Mouse (Mus musculus) CH12.LX (cell line): ENCODE results near the gene Cxcl12. TPM values are rescaled to one million over a fixed set of nuclear protein-coding genes. Genes with fewer than 3 reads are reported as not detected.

Experiments
- DNase-seq: peaks from one replicate; pipeline ENCODE4 v3.0.0-alpha.2; 2013; ENCODE audit errors: extremely low read depth
- H3K27ac ChIP-seq: 2 replicates; pipeline ENCODE4 v1.5.1; 2012; ENCODE audit warnings: low read depth, mild to moderate bottlenecking, control low read depth, moderate library complexity; ENCODE audit not compliant: insufficient read depth
- H3K27me3 ChIP-seq: replicated peaks from 2 replicates; pipeline ENCODE3; 2012; ENCODE audit warnings: inconsistent platforms
- H3K36me3 ChIP-seq, 2 experiments: replicated peaks in 1 of 2; 2 replicates each; pipeline versions ENCODE3 to v1.6.1; 2012; ENCODE audit warnings: inconsistent platforms in 1 of 2, low read length in 1 of 2, mild to moderate bottlenecking in 1 of 2, mixed read lengths in 1 of 2, moderate library complexity in 1 of 2; ENCODE audit not compliant: control insufficient read depth in 1 of 2, insufficient read depth in 1 of 2
- H3K4me1 ChIP-seq, 2 experiments: 2 replicates each; pipeline ENCODE4 v1.6.1; 2012; ENCODE audit warnings: inconsistent platforms in 1 of 2, moderate library complexity in 1 of 2; ENCODE audit not compliant: insufficient read depth in 2 of 2, control insufficient read depth in 1 of 2
- H3K4me2 ChIP-seq: 2 replicates; pipeline ENCODE4 v1.6.1; 2012; ENCODE audit warnings: low read depth, mild to moderate bottlenecking, control low read depth; ENCODE audit not compliant: poor library complexity, insufficient read depth, severe bottlenecking
- H3K4me3 ChIP-seq, 3 experiments: fragments of 150-350 bp in 1 of 3; sonication (generic) in 1 of 3; replicated peaks in 1 of 3; 2 replicates each; pipeline versions ENCODE3 to v1.5.1; 2011 to 2012; ENCODE audit warnings: low read depth in 2 of 3, low read length in 2 of 3, mild to moderate bottlenecking in 2 of 3, moderate library complexity in 2 of 3, control low read depth in 1 of 3, improper control_type of control experiment in 1 of 3, inconsistent platforms in 1 of 3, mixed read lengths in 1 of 3; ENCODE audit not compliant: poor library complexity in 1 of 3
- H3K79me2 ChIP-seq: replicated peaks from 2 replicates; pipeline ENCODE4 v1.6.1; 2012; ENCODE audit warnings: mild to moderate bottlenecking, moderate library complexity; ENCODE audit not compliant: control insufficient read depth, poor library complexity, insufficient read depth, severe bottlenecking; ENCODE audit errors: extremely low read depth
- H3K9ac ChIP-seq: 2 replicates; pipeline ENCODE4 v1.6.1; 2012; ENCODE audit warnings: low read depth, mild to moderate bottlenecking, control low read depth, moderate library complexity; ENCODE audit not compliant: insufficient read depth
- H3K9me3 ChIP-seq: replicated peaks from 2 replicates; pipeline ENCODE3; 2012; ENCODE audit warnings: low read length, inconsistent platforms, mixed read lengths
- BHLHE40 ChIP-seq: IDR thresholded peaks from 2 replicates; pipeline ENCODE4 v1.6.1; 2011; ENCODE audit warnings: mild to moderate bottlenecking, low read depth, low read length, improper control_type of control experiment
- CHD1 ChIP-seq: IDR thresholded peaks from 2 replicates; pipeline ENCODE4 v1.6.1; 2012; ENCODE audit warnings: low read depth, low read length, improper control_type of control experiment, inconsistent platforms
- E2F4 ChIP-seq: IDR thresholded peaks from 2 replicates; pipeline ENCODE4 v1.6.1; 2011; ENCODE audit warnings: low read depth, low read length, improper control_type of control experiment; ENCODE audit not compliant: insufficient replicate concordance
- ETS1 ChIP-seq: conservative IDR thresholded peaks from 2 replicates; pipeline ENCODE4 v1.6.1; 2012; ENCODE audit warnings: low read depth, mild to moderate bottlenecking, inconsistent platforms, low read length, improper control_type of control experiment, moderate library complexity
- GABPA ChIP-seq: IDR thresholded peaks from 2 replicates; pipeline ENCODE4 v1.6.1; 2012; ENCODE audit warnings: low read depth, low read length, improper control_type of control experiment, inconsistent platforms; ENCODE audit not compliant: insufficient replicate concordance
- IRF4 ChIP-seq: IDR thresholded peaks from 2 replicates; pipeline ENCODE4 v1.6.1; 2014; ENCODE audit warnings: low read depth, mild to moderate bottlenecking, inconsistent platforms, low read length, improper control_type of control experiment
- JUND ChIP-seq: conservative IDR thresholded peaks from 2 replicates; pipeline ENCODE4 v1.6.1; 2011; ENCODE audit warnings: low read depth, low read length, improper control_type of control experiment
- KAT2A ChIP-seq: IDR thresholded peaks from 2 replicates; pipeline ENCODE4 v1.6.1; 2012; ENCODE audit warnings: low read length, improper control_type of control experiment, inconsistent platforms; ENCODE audit not compliant: insufficient replicate concordance
- MAFK ChIP-seq: IDR thresholded peaks from 2 replicates; pipeline ENCODE4 v1.6.1; 2011; ENCODE audit warnings: low read length, improper control_type of control experiment; ENCODE audit not compliant: insufficient replicate concordance
- MAX ChIP-seq: IDR thresholded peaks from 2 replicates; pipeline ENCODE4 v1.6.1; 2011; ENCODE audit warnings: low read length, improper control_type of control experiment
- MAZ ChIP-seq: IDR thresholded peaks from 2 replicates; pipeline ENCODE4 v1.6.1; 2012; ENCODE audit warnings: low read depth, mild to moderate bottlenecking, inconsistent platforms, low read length, improper control_type of control experiment, moderate library complexity
- MXI1 ChIP-seq: IDR thresholded peaks from 2 replicates; pipeline ENCODE4 v1.6.1; 2011; ENCODE audit warnings: mild to moderate bottlenecking, low read depth, low read length, improper control_type of control experiment
- POLR2A ChIP-seq: IDR thresholded peaks from 2 replicates; pipeline ENCODE4 v1.6.1; 2011; ENCODE audit warnings: low read depth, mild to moderate bottlenecking, improper control_type of control experiment, low read length
- POLR2AphosphoS2 ChIP-seq: IDR thresholded peaks from 2 replicates; pipeline ENCODE4 v1.6.1; 2011; ENCODE audit warnings: low read depth, low read length, improper control_type of control experiment
- RCOR1 ChIP-seq: conservative IDR thresholded peaks from 2 replicates; pipeline ENCODE4 v1.6.1; 2012; ENCODE audit warnings: low read depth, mild to moderate bottlenecking, inconsistent platforms, low read length, improper control_type of control experiment
- SIN3A ChIP-seq: IDR thresholded peaks from 2 replicates; pipeline ENCODE4 v1.6.1; 2012; ENCODE audit warnings: low read length, improper control_type of control experiment, inconsistent platforms
- SMC3 ChIP-seq: IDR thresholded peaks from 2 replicates; pipeline ENCODE4 v1.6.1; 2011; ENCODE audit warnings: low read depth, low read length, improper control_type of control experiment
- TBP ChIP-seq: conservative IDR thresholded peaks from 2 replicates; pipeline ENCODE4 v1.6.1; 2011; ENCODE audit warnings: low read depth, low read length, improper control_type of control experiment
- TCF12 ChIP-seq: IDR thresholded peaks from 2 replicates; pipeline ENCODE4 v1.6.1; 2014; ENCODE audit warnings: low read depth, mild to moderate bottlenecking, inconsistent platforms, low read length, improper control_type of control experiment
- UBTF ChIP-seq: IDR thresholded peaks from 2 replicates; pipeline ENCODE4 v1.6.1; 2012; ENCODE audit warnings: low read depth, mild to moderate bottlenecking, inconsistent platforms, low read length, improper control_type of control experiment, moderate library complexity
- USF1 ChIP-seq: IDR thresholded peaks from 2 replicates; pipeline ENCODE4 v1.6.1; 2014; ENCODE audit warnings: low read depth, mild to moderate bottlenecking, inconsistent platforms, low read length, improper control_type of control experiment
- USF2 ChIP-seq: conservative IDR thresholded peaks from 2 replicates; pipeline ENCODE4 v1.6.1; 2011; ENCODE audit warnings: low read depth, low read length, improper control_type of control experiment
- ZNF384 ChIP-seq: IDR thresholded peaks from 2 replicates; pipeline ENCODE4 v1.6.1; 2012; ENCODE audit warnings: low read depth, low read length, improper control_type of control experiment, inconsistent platforms
- dilution Hi-C: fragments of 300-500 bp; cut with MboI; formaldehyde crosslinking; loops from 2 replicates; pipeline ENCODE4 v1.14.3; 2020; ENCODE audit warnings: low sequenced_read_pairs; ENCODE audit not compliant: extremely low pct_unique_long_range_greater_than_20kb, extremely low pct_ligation_motif_present
- in situ Hi-C: fragments of 300-500 bp; cut with MboI; formaldehyde crosslinking; loops from 3 replicates; pipeline ENCODE4 v1.14.3; 2019; ENCODE audit warnings: low sequenced_read_pairs, low pct_ligation_motif_present, low pct_unique_long_range_greater_than_20kb, mixed read lengths
- polyA plus RNA-seq: library from polyadenylated mRNA; unstranded; fragments of >175 nt; gene quantifications from 2 replicates; pipeline ENCODE4 v1.2.1, GENCODE M21; 2012; ENCODE audit warnings: low read depth; ENCODE audit not compliant: insufficient read length
- total RNA-seq, 2 experiments: library from RNA; depleted of rRNA; stranded (reverse); fragments of 300-350 nt in 1 of 2; fragments of >200 nt in 1 of 2; gene quantifications; 2 replicates each; pipeline ENCODE4 v1.2.3; 2012 to 2014

The Cxcl12 gene
- total and polyA plus RNA-seq, 3 experiments = not detected

DNA sequence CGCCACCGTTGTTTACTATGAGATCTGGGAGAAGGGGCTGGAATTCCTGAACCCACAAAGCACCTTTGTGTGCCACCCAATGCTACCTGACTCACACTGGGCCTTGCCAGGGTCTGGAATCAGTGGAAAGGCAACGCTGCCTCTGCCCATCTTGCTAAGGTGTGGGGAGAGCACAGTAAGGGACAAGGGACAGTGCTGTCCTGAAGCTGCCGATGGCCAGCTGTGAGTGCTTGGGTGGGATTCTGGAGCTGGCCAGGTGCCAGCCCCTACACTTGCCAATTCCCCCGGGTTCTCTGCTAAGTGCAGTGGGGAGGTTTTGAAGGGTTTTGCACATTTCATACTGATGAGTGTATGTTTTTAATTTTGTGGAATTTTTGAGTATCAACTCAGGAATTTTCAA, 15.3 kb upstream of the Cxcl12 start:
- Histone ChIP-seq H3K9me3 (no peaks in the 10 kb centered on the region), H3K4me3 (no peak overlapping the region), H3K9ac (no peak overlapping the region), H3K4me2 (no peak overlapping the region), H3K4me1 (no peaks in the 10 kb centered on the region), H3K27me3 (peaks cover 92% of the 10 kb centered on the region), H3K79me2 (no peaks in the 10 kb centered on the region), H3K27ac (no peak overlapping the region), H3K36me3 (no peaks in the 10 kb centered on the region)
- TF ChIP-seq IRF4 = no peak
- no peak for TF ChIP-seq MAZ
- no peak for TF ChIP-seq BHLHE40
- TF ChIP-seq TCF12 = no peak
- no peak for TF ChIP-seq UBTF
- no peak for TF ChIP-seq KAT2A
- no peak for TF ChIP-seq GABPA
- no peak for TF ChIP-seq SIN3A
- TF ChIP-seq JUND = no peak
- TF ChIP-seq USF1 = no peak
- TF ChIP-seq ETS1 = no peak
- TF ChIP-seq MAFK = no peak
- TF ChIP-seq RCOR1 = no peak
- TF ChIP-seq ZNF384 = no peak
- no peak for TF ChIP-seq CHD1
- no peak for TF ChIP-seq E2F4
- TF ChIP-seq TBP = no peak
- TF ChIP-seq MAX = no peak
- TF ChIP-seq POLR2AphosphoS2 = no peak
- in situ Hi-C loops (no loop called here), dilution Hi-C loops (no loop called here)
- DNase-seq = no peak

DNA sequence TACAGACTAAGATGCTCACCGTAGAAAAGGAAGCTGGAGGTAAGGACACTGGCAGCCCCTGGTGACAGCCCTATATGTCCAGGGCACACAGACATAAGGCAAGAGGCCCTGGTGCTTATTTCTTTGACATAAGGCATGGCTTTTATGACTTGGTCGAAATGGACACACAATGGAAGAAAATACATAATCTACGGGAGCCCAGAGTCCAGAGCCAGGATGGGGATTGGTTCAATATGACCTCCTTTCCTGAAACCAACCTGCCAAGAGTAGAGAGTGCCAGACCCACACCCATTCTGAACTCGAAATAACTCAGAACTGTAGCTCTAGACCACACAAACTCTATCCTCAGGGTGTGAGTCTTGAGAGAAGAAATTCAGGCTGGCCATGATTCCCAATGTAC, 11.5 kb upstream of the Cxcl12 start:
- Histone ChIP-seq H3K9me3 (no peaks in the 10 kb centered on the region), H3K4me2 (no peak overlapping the region), H3K36me3 (no peaks in the 10 kb centered on the region), H3K27me3 (peaks cover 94% of the 10 kb centered on the region), H3K4me1 (no peaks in the 10 kb centered on the region), H3K79me2 (no peaks in the 10 kb centered on the region), H3K27ac (no peak overlapping the region), H3K9ac (no peak overlapping the region), H3K4me3 (no peak overlapping the region)
- TF ChIP-seq MXI1 = no peak
- TF ChIP-seq MAZ = no peak
- no peak for TF ChIP-seq ETS1
- no peak for TF ChIP-seq SMC3
- no peak for TF ChIP-seq BHLHE40
- TF ChIP-seq POLR2A = no peak
- TF ChIP-seq USF2 = no peak
- dilution Hi-C loops = no loop called here
- DNase-seq = no peak
- in situ Hi-C loops = no loop called here
